Mouse (Mus musculus) mouse embryonic stem cell (cell line): Measurements from ENCODE around the gene Disp3.

Experiments
- in situ Hi-C, 2 experiments: fragments of 300-500 bp; cut with MboI; formaldehyde crosslinking; loops; 1 replicate in 1 of 2; 3 replicates in 1 of 2; pipeline ENCODE4 v1.14.3; 2019 to 2020; ENCODE audit warnings: low sequenced_read_pairs in 2 of 2, low pct_unique_long_range_greater_than_20kb in 1 of 2, mixed read lengths in 1 of 2; ENCODE audit not compliant: unreplicated experiment in 1 of 2

Disp3 gene

GRCm38 (mm10) chr4:148233061-148233460, 54.7 kb downstream of the Disp3 start:
- in situ Hi-C loops = no loop called here

- in situ Hi-C loops = no loop called here
Observed at GRCm38 (mm10) chr4:148232615-148233014, 55.1 kb downstream of the Disp3 start.

GRCm38 (mm10) chr4:148232124-148232523, 55.6 kb downstream of the Disp3 start:
- in situ Hi-C loops = no loop called here

- in situ Hi-C loops = no loop called here
Observed at GRCm38 (mm10) chr4:148229646-148230045, 58.1 kb downstream of the Disp3 start.

- in situ Hi-C loops = no loop called here
Observed at GRCm38 (mm10) chr4:148222983-148223382, 64.8 kb downstream of the Disp3 start.

GRCm38 (mm10) chr4:148220656-148221055, 67.1 kb downstream of the Disp3 start:
- in situ Hi-C loops = no loop called here

- in situ Hi-C loops = no loop called here
Observed at GRCm38 (mm10) chr4:148218238-148218637, 69.5 kb downstream of the Disp3 start.

- in situ Hi-C loops = no loop called here
Observed at GRCm38 (mm10) chr4:148215264-148215900, 72.4 kb downstream of the Disp3 start.

- in situ Hi-C loops = no loop called here
Observed at GRCm38 (mm10) chr4:148214460-148215136, 73.2 kb downstream of the Disp3 start.

- in situ Hi-C loops = no loop called here
Observed at GRCm38 (mm10) chr4:148204873-148205232, 82.9 kb downstream of the Disp3 start.

GRCm38 (mm10) chr4:148204061-148204872, 83.5 kb downstream of the Disp3 start:
- in situ Hi-C loops = no loop called here

GRCm38 (mm10) chr4:148203557-148203956, 84.2 kb downstream of the Disp3 start:
- in situ Hi-C loops = no loop called here

- in situ Hi-C loops = no loop called here
Observed at GRCm38 (mm10) chr4:148198721-148199120, 89.0 kb downstream of the Disp3 start.

- in situ Hi-C loops = no loop called here
Observed at GRCm38 (mm10) chr4:148194400-148194799, 93.4 kb downstream of the Disp3 start.

GRCm38 (mm10) chr4:148192707-148193245, 95.0 kb downstream of the Disp3 start:
- in situ Hi-C loops = no loop called here
